Mouse (Mus musculus) forebrain, postnatal 0 days (tissue): Measurements from ENCODE around the gene Creb5. TPM values are rescaled to one million over a fixed set of nuclear protein-coding genes. Genes with fewer than 3 reads are reported as not detected.

Source experiments
- ATAC-seq: fragments of 200-750 bp; cut with Nextera tagmentation; 2 replicates; pipeline ENCODE4 v1.8.0; 2017; ENCODE audit warnings: mild to moderate bottlenecking, moderate library complexity
- DNase-seq: peaks from one replicate; pipeline ENCODE4 v3.0.0-alpha.2; 2015
- H3K27ac ChIP-seq: fragments of 300-500 bp; sonication (generic); 2 replicates; pipeline ENCODE4 v1.5.1; 2014; ENCODE audit warnings: low read depth, mild to moderate bottlenecking, antibody characterized with exemption, low read length, moderate library complexity, mixed read lengths
- H3K27me3 ChIP-seq: fragments of 300-500 bp; sonication (generic); 2 replicates; pipeline ENCODE4 v1.6.1; 2014; ENCODE audit warnings: mild to moderate bottlenecking, low read length, mixed read lengths; ENCODE audit not compliant: insufficient read depth
- H3K36me3 ChIP-seq: fragments of 300-500 bp; sonication (generic); 2 replicates; pipeline ENCODE4 v1.6.1; 2014; ENCODE audit warnings: mild to moderate bottlenecking, moderate library complexity; ENCODE audit not compliant: insufficient read depth
- H3K4me1 ChIP-seq: fragments of 300-500 bp; sonication (generic); 2 replicates; pipeline ENCODE4 v1.6.1; 2014; ENCODE audit warnings: antibody characterized with exemption; ENCODE audit not compliant: insufficient read depth
- H3K4me2 ChIP-seq: fragments of 300-500 bp; sonication (generic); 2 replicates; pipeline ENCODE4 v1.6.1; 2014; ENCODE audit warnings: low read depth, mild to moderate bottlenecking, moderate library complexity
- H3K4me3 ChIP-seq: fragments of 300-500 bp; sonication (generic); 2 replicates; pipeline ENCODE4 v1.5.1; 2014; ENCODE audit warnings: low read depth, low read length, mixed read lengths
- H3K9ac ChIP-seq: fragments of 300-500 bp; sonication (generic); 2 replicates; pipeline ENCODE4 v1.6.1; 2014; ENCODE audit warnings: mild to moderate bottlenecking
- H3K9me3 ChIP-seq: fragments of 300-500 bp; sonication (generic); 2 replicates; pipeline ENCODE4 v1.6.1; 2016; ENCODE audit warnings: low read length
- CTCF ChIP-seq: sonication (generic); IDR thresholded peaks from 2 replicates; pipeline ENCODE4 v1.5.1; 2016; ENCODE audit warnings: antibody characterized with exemption, control low read depth, low read depth
- WGBS: fragments of 180-500 bp; shearing (Covaris S2); extraction: QIAGEN DNeasy Blood & Tissue Kit; methylation state at CpG from one replicate; pipeline ENCODE4 v1.1.7; 2014; 5-methylcytosine and 5-hydroxymethylcytosine counted together
- polyA plus RNA-seq: library from polyadenylated mRNA; unstranded; fragments of >200 nt; fragmentation: Nextera tagmentation; extraction: Ambion mirVana; gene quantifications from 2 replicates; pipeline ENCODE4 v1.2.1, GENCODE M21; 2015
- total RNA-seq: library from RNA; depleted of rRNA; stranded (reverse); fragments of >200 nt; gene quantifications from 2 replicates; pipeline ENCODE4 v1.2.3, GENCODE M21; 2014

Creb5 gene
- total and polyA plus RNA-seq, 2 experiments from 2014 or later: 2.4 to 3.2 TPM

GRCm38 (mm10) chr6:53319543-53320325, 32.7 kb downstream of the Creb5 start:
- Histone ChIP-seq H3K27ac (no peak overlapping the region), H3K4me1 (peaks cover 4% of the 10 kb centered on the region; the same call in 1 of the 2 replicates), H3K27me3 (no peaks in the 10 kb centered on the region), H3K4me3 (no peak overlapping the region), H3K36me3 (no peaks in the 10 kb centered on the region), H3K4me2 (peak overlapping the region; percentile 19; the same call in 1 of the 2 replicates), H3K9me3 (no peaks in the 10 kb centered on the region), H3K9ac (no peak overlapping the region)
- peak; percentile 80 for ATAC-seq
- DNase-seq: peak; percentile 63
- 49% methylated on average over 17 of the region's 17 CpGs for WGBS
- TF ChIP-seq CTCF: no peak

- no peaks in the 10 kb centered on the region for H3K4me1 ChIP-seq
- H3K4me3 ChIP-seq: no peak overlapping the region
- WGBS: 49% methylated on average over 9 of the region's 9 CpGs
- H3K27ac ChIP-seq: no peak overlapping the region
- no peak for TF ChIP-seq CTCF
- H3K4me2 ChIP-seq: no peak overlapping the region
- no peaks in the 10 kb centered on the region for H3K27me3 ChIP-seq
- DNase-seq (no peak), ATAC-seq (no peak)
- H3K9me3 ChIP-seq: no peaks in the 10 kb centered on the region
- no peaks in the 10 kb centered on the region for H3K36me3 ChIP-seq
- no peak overlapping the region for H3K9ac ChIP-seq
Observed at GRCm38 (mm10) chr6:53337398-53337797, 50.3 kb downstream of the Creb5 start.

- 83% methylated on average over 9 of the region's 9 CpGs for WGBS
- no peak for DNase-seq
Observed at GRCm38 (mm10) chr6:53352311-53352960, 65.4 kb downstream of the Creb5 start.

GRCm38 (mm10) chr6:53356328-53356727, 69.3 kb downstream of the Creb5 start:
- 89% methylated on average over 1 of the region's 1 CpGs for WGBS
- H3K27me3 ChIP-seq: no peaks in the 10 kb centered on the region
- no peak; the same call in 1 of the 2 replicates for TF ChIP-seq CTCF
- no peaks in the 10 kb centered on the region for H3K9me3 ChIP-seq
- H3K36me3 ChIP-seq: no peaks in the 10 kb centered on the region
- no peak overlapping the region for H3K4me3 ChIP-seq
- H3K9ac ChIP-seq: no peak overlapping the region
- H3K4me1 ChIP-seq: no peaks in the 10 kb centered on the region
- no peak overlapping the region for H3K4me2 ChIP-seq
- no peak overlapping the region for H3K27ac ChIP-seq
- DNase-seq: no peak
- ATAC-seq: no peak

More at GRCm38 (mm10) chr6:53352311-53352960, 65.4 kb downstream of the Creb5 start:
- Histone ChIP-seq H3K27ac (no peak overlapping the region), H3K9me3 (no peaks in the 10 kb centered on the region), H3K27me3 (no peaks in the 10 kb centered on the region), H3K9ac (no peak overlapping the region), H3K36me3 (no peaks in the 10 kb centered on the region), H3K4me3 (no peak overlapping the region), H3K4me2 (no peak overlapping the region), H3K4me1 (no peaks in the 10 kb centered on the region)
- ATAC-seq: no peak
- TF ChIP-seq CTCF: no peak

- DNase-seq (no peak), ATAC-seq (no peak)
- TF ChIP-seq CTCF: no peak
- H3K27me3 ChIP-seq: no peaks in the 10 kb centered on the region
- H3K4me3 ChIP-seq: no peak overlapping the region
- no peaks in the 10 kb centered on the region for H3K36me3 ChIP-seq
- H3K9me3 ChIP-seq: no peaks in the 10 kb centered on the region
- H3K4me2 ChIP-seq: no peak overlapping the region
- 77% methylated on average over 5 of the region's 5 CpGs for WGBS
- H3K4me1 ChIP-seq: no peaks in the 10 kb centered on the region
- no peak overlapping the region for H3K9ac ChIP-seq
- no peak overlapping the region for H3K27ac ChIP-seq
Observed at GRCm38 (mm10) chr6:53363535-53363934, 76.5 kb downstream of the Creb5 start.

GRCm38 (mm10) chr6:53363981-53364391, 76.9 kb downstream of the Creb5 start:
- no peak for TF ChIP-seq CTCF
- ATAC-seq (no peak), DNase-seq (no peak)
- Histone ChIP-seq H3K36me3 (no peaks in the 10 kb centered on the region), H3K9me3 (no peaks in the 10 kb centered on the region), H3K4me3 (no peak overlapping the region), H3K9ac (no peak overlapping the region), H3K27me3 (no peaks in the 10 kb centered on the region), H3K4me1 (no peaks in the 10 kb centered on the region), H3K27ac (no peak overlapping the region), H3K4me2 (no peak overlapping the region)
- WGBS: 47% methylated on average over 4 of the region's 4 CpGs

GRCm38 (mm10) chr6:53369147-53369546, 82.1 kb downstream of the Creb5 start:
- no peak overlapping the region for H3K27ac ChIP-seq
- H3K9ac ChIP-seq: no peak overlapping the region
- no peak overlapping the region for H3K4me3 ChIP-seq
- WGBS: 87% methylated on average over 5 of the region's 5 CpGs
- no peak for TF ChIP-seq CTCF
- DNase-seq (no peak), ATAC-seq (no peak)
- no peaks in the 10 kb centered on the region for H3K36me3 ChIP-seq
- no peak overlapping the region for H3K4me2 ChIP-seq
- H3K27me3 ChIP-seq: no peaks in the 10 kb centered on the region
- no peaks in the 10 kb centered on the region for H3K9me3 ChIP-seq
- H3K4me1 ChIP-seq: no peaks in the 10 kb centered on the region
